In the genomic region with DNA sequence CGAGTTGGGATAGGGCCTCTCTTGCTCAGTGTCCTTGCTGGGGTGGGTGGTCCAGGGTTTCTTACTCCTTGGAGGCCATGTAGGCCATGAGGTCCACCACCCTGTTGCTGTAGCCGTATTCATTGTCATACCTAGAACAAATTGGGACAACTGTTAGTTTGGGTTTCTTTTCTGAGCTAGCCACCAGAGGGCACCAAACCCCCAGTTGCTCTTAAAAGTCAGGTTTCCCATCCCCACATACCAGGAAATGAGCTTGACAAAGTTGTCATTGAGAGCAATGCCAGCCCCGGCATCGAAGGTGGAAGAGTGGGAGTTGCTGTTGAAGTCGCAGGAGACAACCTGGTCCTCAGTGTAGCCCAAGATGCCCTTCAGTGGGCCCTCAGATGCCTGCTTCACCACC, we compare ENCODE assay signal across 8 mouse cellular contexts. TPM values are rescaled to one million over a fixed set of nuclear protein-coding genes. Genes with fewer than 3 reads are reported as not detected.
A peak's percentile ranks its signal among the peaks of the same experiment; 100 is the strongest.
DNase-seq lines count a peak whose midpoint lies in the region; ATAC-seq and TF ChIP-seq lines count a peak whose summit lies in the region.
"Not testable (repeated sequence)": the region's sequence is repeated elsewhere in the genome, so short reads cannot be mapped to it uniquely, and the experiment has no call there.

No protein-coding gene starts in this region.

- not testable (repeated sequence) for DNase-seq in G1E (ENCODE audit: low spot score); liver, embryonic 14.5 days (ENCODE audit: low read depth in 3 of 3, low spot score in 3 of 3)
- DNase-seq in c-Kit-positive CD71-negative TER-119-negative erythroid progenitor cells, embryonic 14.5 days (ENCODE audit: low read depth): peak; percentile 74
- DNase-seq in forebrain, embryonic 10.5 days (ENCODE audit: extremely low spot score, low spot score): peak; percentile 64
- DNase-seq in kidney, postnatal 36 days: peak; percentile 62 to 81
- DNase-seq in ovary, postnatal 36 days (ENCODE audit: low spot score): peak; percentile 55
- peak; percentile 64 to 83 for DNase-seq in thymus, postnatal 10 days (ENCODE audit: low spot score in 2 of 2)

- peak overlapping the region; percentile 77 for H3K4me2 ChIP-seq in heart, embryonic 15.5 days
- not testable (repeated sequence) for H3K4me2 ChIP-seq in liver, embryonic 14.5 days (ENCODE audit: low read depth)

- not testable (repeated sequence) for H3K27ac ChIP-seq in forebrain, embryonic 10.5 days; liver, embryonic 14.5 days
- peak overlapping the region; percentile 85 for H3K27ac ChIP-seq in heart, embryonic 15.5 days

- WGBS in forebrain, embryonic 10.5 days: 20% methylated on average over 4 of the region's 5 CpGs
- 4% methylated on average over 4 of the region's 5 CpGs for WGBS in heart, embryonic 15.5 days
- 8% methylated on average over 3 of the region's 5 CpGs for WGBS in liver, embryonic 14.5 days (ENCODE audit: insufficient replicate concordance)

- peaks cover 48% of the 10 kb centered on the region for H3K4me1 ChIP-seq in G1E (ENCODE audit: insufficient read depth, low read depth, low read length)
- H3K4me1 ChIP-seq in forebrain, embryonic 10.5 days: peaks cover 78% of the 10 kb centered on the region
- H3K4me1 ChIP-seq in heart, embryonic 15.5 days (replicated peaks): peaks cover 42% of the 10 kb centered on the region
- peaks cover 14 to 31% of the 10 kb centered on the region in 2 experiments for H3K4me1 ChIP-seq in liver, embryonic 14.5 days (replicated peaks; ENCODE audit: control insufficient read depth in 2 of 2, insufficient read depth in 2 of 2, low read length in 1 of 2)

- not testable (repeated sequence) for TF ChIP-seq EP300 in liver, embryonic 14.5 days (IDR thresholded peaks at IDR 0.05; ENCODE audit: low read depth)

- not testable (repeated sequence) for H3K9ac ChIP-seq in heart, embryonic 15.5 days; liver, embryonic 14.5 days (replicated peaks)

- not testable (repeated sequence) for H3K27me3 ChIP-seq in G1E (ENCODE audit: insufficient read depth, low read length); forebrain, embryonic 10.5 days (ENCODE audit: poor library complexity, severe bottlenecking); heart, embryonic 15.5 days; liver, embryonic 14.5 days (ENCODE audit: control insufficient read depth, insufficient read depth, low read length)

- H3K4me3 ChIP-seq in G1E (ENCODE audit: low read depth, low read length): peak overlapping the region; percentile 71; the same call in 1 of the 2 replicates
- peak overlapping the region; percentile 99; the same call in 1 of the 2 replicates for H3K4me3 ChIP-seq in forebrain, embryonic 10.5 days
- peak overlapping the region; percentile 94 for H3K4me3 ChIP-seq in heart, embryonic 15.5 days
- H3K4me3 ChIP-seq in liver, embryonic 14.5 days (ENCODE audit: insufficient read depth in 1 of 2, low read depth in 2 of 2, low read length in 2 of 2): not testable (repeated sequence)

- not testable (repeated sequence) for ATAC-seq in G1E (ENCODE audit: extremely low read depth, insufficient number of reproducible peaks, low FRiP score, poor library complexity, severe bottlenecking); heart, embryonic 15.5 days (replicated peaks; ENCODE audit: insufficient number of reproducible peaks, insufficient read depth, low FRiP score, low read depth); liver, embryonic 14.5 days (ENCODE audit: insufficient read depth)

- H3K9me3 ChIP-seq in G1E (replicated peaks); forebrain, embryonic 10.5 days; heart, embryonic 15.5 days (replicated peaks); liver, embryonic 14.5 days (ENCODE audit: control insufficient read depth, low read length): not testable (repeated sequence)

- TF ChIP-seq CTCF in G1E (IDR thresholded peaks at IDR 0.05; ENCODE audit: low read depth, low read length): not testable (repeated sequence)
- peak; percentile 70 for TF ChIP-seq CTCF in liver, embryonic 14.5 days (IDR thresholded peaks at IDR 0.05; ENCODE audit: low read depth)

- peaks cover 80% of the 10 kb centered on the region for H3K36me3 ChIP-seq in G1E (replicated peaks)
- H3K36me3 ChIP-seq in forebrain, embryonic 10.5 days (replicated peaks): peaks cover 84% of the 10 kb centered on the region
- peaks cover 32% of the 10 kb centered on the region for H3K36me3 ChIP-seq in heart, embryonic 15.5 days
- peaks cover 12% of the 10 kb centered on the region for H3K36me3 ChIP-seq in liver, embryonic 14.5 days (replicated peaks; ENCODE audit: control insufficient read depth, insufficient read depth, low read depth)

RNA-seq across cellular contexts. Expression of a gene that starts 4.3 kb away (rescaled TPM):
- total RNA-seq in G1E (2014; fragmentation: Nextera tagmentation) (10,890 and 12,360 TPM in 2 replicates), G1E (2017) (2,600 and 3,109 TPM in 2 replicates)
- 26,904 and 30,061 TPM in 2 replicates for polyA plus RNA-seq in G1E (2012)
- polyA plus RNA-seq in forebrain, embryonic 10.5 days (2016; fragmentation: Nextera tagmentation; extraction: Ambion mirVana): 3,225 and 3,313 TPM in 2 replicates
- polyA plus RNA-seq in heart, embryonic 15.5 days (2015; fragmentation: Nextera tagmentation; extraction: Ambion mirVana): 3,777 and 4,210 TPM in 2 replicates
- 1,485 and 1,875 TPM in 2 replicates for polyA plus RNA-seq in liver, embryonic 14.5 days (2012; rRNA removed)
- 960 and 1,040 TPM in 2 replicates for polyA plus RNA-seq in liver, embryonic 14.5 days (2014; fragmentation: Nextera tagmentation; extraction: Ambion mirVana)

RNA-seq across cellular contexts. Expression of a gene that starts 16.9 kb away (rescaled TPM):
- total RNA-seq in G1E (2014; fragmentation: Nextera tagmentation) (20.4 and 25.1 TPM in 2 replicates), G1E (2017) (12.3 and 14.5 TPM in 2 replicates)
- polyA plus RNA-seq in G1E (2012): 26.9 and 31.7 TPM in 2 replicates
- 9.2 and 10.0 TPM in 2 replicates for polyA plus RNA-seq in forebrain, embryonic 10.5 days (2016; fragmentation: Nextera tagmentation; extraction: Ambion mirVana)
- 9.7 and 13.4 TPM in 2 replicates for polyA plus RNA-seq in heart, embryonic 15.5 days (2015; fragmentation: Nextera tagmentation; extraction: Ambion mirVana)
- 4.8 and 6.0 TPM in 2 replicates for polyA plus RNA-seq in liver, embryonic 14.5 days (2012; rRNA removed)
- 1.8 and 3.7 TPM in 2 replicates for polyA plus RNA-seq in liver, embryonic 14.5 days (2014; fragmentation: Nextera tagmentation; extraction: Ambion mirVana)

RNA-seq across cellular contexts. Expression of a gene that starts 29.5 kb away (rescaled TPM):
- 494 and 557 TPM in 2 replicates for total RNA-seq in G1E (2014; fragmentation: Nextera tagmentation)
- 211 and 243 TPM in 2 replicates for total RNA-seq in G1E (2017)
- polyA plus RNA-seq in G1E (2012): 269 and 275 TPM in 2 replicates
- 271 and 274 TPM in 2 replicates for polyA plus RNA-seq in forebrain, embryonic 10.5 days (2016; fragmentation: Nextera tagmentation; extraction: Ambion mirVana)
- 66.1 and 93.1 TPM in 2 replicates for polyA plus RNA-seq in heart, embryonic 15.5 days (2015; fragmentation: Nextera tagmentation; extraction: Ambion mirVana)
- polyA plus RNA-seq in liver, embryonic 14.5 days (2012; rRNA removed): 108 and 148 TPM in 2 replicates
- 66.8 and 80.4 TPM in 2 replicates for polyA plus RNA-seq in liver, embryonic 14.5 days (2014; fragmentation: Nextera tagmentation; extraction: Ambion mirVana)

RNA-seq across cellular contexts. Expression of a gene that starts 29.6 kb away (rescaled TPM):
- total RNA-seq in G1E (2014; fragmentation: Nextera tagmentation) (51.3 and 59.6 TPM in 2 replicates), G1E (2017) (143 and 156 TPM in 2 replicates)
- 114 and 162 TPM in 2 replicates for polyA plus RNA-seq in G1E (2012)
- polyA plus RNA-seq in forebrain, embryonic 10.5 days (2016; fragmentation: Nextera tagmentation; extraction: Ambion mirVana): 232 and 239 TPM in 2 replicates
- 233 and 272 TPM in 2 replicates for polyA plus RNA-seq in heart, embryonic 15.5 days (2015; fragmentation: Nextera tagmentation; extraction: Ambion mirVana)
- polyA plus RNA-seq in liver, embryonic 14.5 days (2012; rRNA removed): 22.2 and 50.9 TPM in 2 replicates
- 178 and 182 TPM in 2 replicates for polyA plus RNA-seq in liver, embryonic 14.5 days (2014; fragmentation: Nextera tagmentation; extraction: Ambion mirVana)

RNA-seq across cellular contexts. Expression of a gene that starts 30.3 kb away (rescaled TPM):
- 56.9 and 61.0 TPM in 2 replicates for total RNA-seq in G1E (2014; fragmentation: Nextera tagmentation)
- total RNA-seq in G1E (2017): 87.7 and 89.2 TPM in 2 replicates
- polyA plus RNA-seq in G1E (2012): 53.4 and 90.0 TPM in 2 replicates
- polyA plus RNA-seq in forebrain, embryonic 10.5 days (2016; fragmentation: Nextera tagmentation; extraction: Ambion mirVana): 101 and 103 TPM in 2 replicates
- polyA plus RNA-seq in heart, embryonic 15.5 days (2015; fragmentation: Nextera tagmentation; extraction: Ambion mirVana): 35.0 and 43.6 TPM in 2 replicates
- 18.9 and 24.5 TPM in 2 replicates for polyA plus RNA-seq in liver, embryonic 14.5 days (2012; rRNA removed)
- 33.1 and 33.7 TPM in 2 replicates for polyA plus RNA-seq in liver, embryonic 14.5 days (2014; fragmentation: Nextera tagmentation; extraction: Ambion mirVana)
